Mouse (Mus musculus): ENCODE data around the gene Dnah6.

Gene Dnah6

DNA sequence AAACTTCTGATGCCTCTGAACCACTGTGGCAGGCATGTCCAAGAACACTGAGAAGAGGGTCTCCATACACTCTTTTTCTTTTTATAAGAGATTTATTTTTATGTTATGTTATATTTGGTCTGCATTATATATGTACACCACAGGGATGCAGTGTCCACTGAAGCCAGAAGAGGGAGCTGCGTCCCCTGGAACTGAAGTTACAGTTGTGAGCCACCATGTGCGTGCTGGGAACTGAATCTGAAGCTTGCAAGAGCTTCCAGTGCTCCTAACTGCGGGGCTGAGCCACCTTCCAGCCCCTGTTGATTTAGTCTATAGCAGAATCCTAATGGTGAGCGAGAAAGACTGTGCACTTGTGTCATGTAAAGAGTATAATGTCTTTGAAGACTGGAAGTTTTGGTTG is 78.7 kb downstream of the Dnah6 start:
- no peak for DNase-seq (ENCODE audit: low spot score)

DNA sequence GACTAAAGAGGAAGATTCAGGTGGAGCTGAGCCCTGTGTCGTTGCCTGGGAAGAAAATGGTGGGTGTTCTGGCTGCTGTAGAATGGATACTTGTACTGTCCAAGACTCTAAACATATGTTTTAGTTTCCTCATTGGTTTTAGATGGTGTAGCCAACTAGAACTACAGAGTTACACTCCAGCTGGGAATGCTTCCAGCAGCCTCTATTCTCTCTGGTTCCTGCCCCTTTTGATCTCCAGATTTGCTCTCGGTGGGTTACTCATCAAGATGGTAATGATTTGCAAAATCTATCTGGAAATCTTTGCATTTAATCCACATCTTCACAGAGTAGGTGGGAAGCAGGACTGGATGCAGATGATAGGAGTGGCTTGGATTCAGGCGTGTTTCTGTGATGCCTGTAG is 80.6 kb downstream of the Dnah6 start:
- no peak for DNase-seq (ENCODE audit: low spot score)

DNA sequence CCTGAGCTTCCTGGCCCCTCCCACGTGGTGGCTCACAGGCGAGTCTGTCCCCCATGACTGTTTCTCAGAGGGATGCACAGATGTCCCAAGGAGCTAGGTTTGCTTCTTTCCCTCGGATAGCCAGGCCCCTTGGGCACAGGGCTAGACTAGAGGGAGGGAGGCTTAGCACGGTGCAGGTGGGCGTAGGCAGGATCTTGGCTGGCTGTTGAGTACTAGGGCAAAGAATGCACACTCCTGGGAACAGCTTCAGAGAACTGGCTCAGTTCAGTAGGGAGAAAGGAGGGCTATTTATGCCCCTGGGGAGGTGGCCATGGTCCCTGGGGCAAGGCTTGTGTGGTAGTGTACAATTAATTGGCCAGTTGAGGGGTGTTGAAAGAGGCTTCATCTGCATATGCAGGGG is 88.7 kb downstream of the Dnah6 start:
- no peak for DNase-seq (ENCODE audit: low spot score)

DNA sequence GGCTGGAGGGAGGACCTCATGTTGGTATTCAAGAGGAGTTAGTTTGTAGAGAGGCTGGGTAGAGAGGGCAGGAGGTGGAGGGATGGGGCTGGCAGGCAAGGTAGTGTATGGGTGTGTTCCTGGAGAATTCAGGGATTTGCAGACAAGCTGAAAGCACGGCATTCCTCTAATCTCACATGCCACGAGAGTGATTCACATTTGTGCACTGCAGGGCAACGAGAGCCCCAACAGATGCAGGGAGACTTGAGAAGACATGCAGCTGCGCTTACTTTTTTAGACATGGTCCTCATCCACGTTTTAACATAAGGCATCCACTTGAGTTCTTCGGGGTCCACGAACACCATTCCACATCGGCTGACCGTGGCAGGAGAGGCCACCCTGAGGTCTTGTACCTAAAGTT is 93.9 kb downstream of the Dnah6 start:
- DNase-seq (ENCODE audit: low spot score), result no peak

DNA sequence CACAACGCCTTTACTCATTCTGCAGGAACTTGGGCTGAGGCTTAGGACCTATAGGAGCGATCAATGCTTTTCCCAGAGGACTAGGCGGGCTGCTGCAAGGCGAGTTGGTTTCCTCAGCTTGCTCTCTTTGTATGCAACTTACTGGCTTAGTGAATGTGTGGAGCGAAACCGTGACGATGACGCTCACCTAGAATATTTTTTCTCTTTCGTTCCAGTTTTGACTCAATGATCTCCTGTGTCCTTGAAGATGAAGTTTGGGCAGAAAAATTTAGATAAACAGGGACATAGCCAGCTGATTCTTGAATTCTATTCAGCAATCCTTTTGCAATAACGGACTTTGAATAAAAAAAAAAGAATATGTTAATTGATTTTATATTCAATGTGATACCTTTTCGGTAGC is 101.1 kb downstream of the Dnah6 start:
- no peak for DNase-seq (ENCODE audit: low spot score)

DNA sequence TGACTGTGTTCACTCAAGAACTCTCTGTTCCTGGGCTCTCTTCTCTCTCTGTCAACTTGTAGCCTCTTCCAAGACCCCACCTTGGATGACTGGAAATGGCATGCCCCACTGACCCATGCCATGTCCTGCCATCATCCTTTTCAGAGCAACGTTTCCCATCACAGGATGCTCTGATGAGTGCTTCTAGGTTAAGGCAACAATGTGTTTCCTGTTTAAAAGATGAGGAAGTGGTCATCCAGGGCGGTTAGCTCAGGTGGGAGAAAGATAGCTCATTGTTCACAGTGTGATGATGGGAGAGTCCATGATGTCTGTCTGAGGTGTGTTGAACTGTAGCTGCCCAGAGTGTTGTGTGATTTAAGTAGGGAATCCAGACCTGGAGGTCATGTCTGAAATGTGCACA is 107.6 kb downstream of the Dnah6 start:
- peak; percentile 1 for DNase-seq (ENCODE audit: low spot score)

DNA sequence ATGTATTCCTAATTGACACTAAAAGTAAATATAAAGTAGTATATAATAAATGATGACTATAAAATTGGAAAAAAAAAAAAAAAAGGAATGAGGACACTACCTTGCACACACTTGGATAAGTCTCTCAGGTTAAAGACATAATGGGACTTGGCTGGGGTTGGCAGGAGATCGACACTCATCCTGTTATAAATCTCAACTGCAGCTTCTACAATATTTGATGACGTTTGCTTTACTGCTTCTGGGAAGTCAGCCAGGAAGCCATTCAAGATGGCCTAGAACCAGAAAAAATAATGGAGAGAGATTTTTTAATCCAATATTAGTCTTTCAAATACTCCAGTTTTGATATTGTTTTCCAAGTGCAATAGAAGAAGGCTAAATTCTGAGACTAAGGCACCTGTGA is 108.1 kb downstream of the Dnah6 start:
- DNase-seq (ENCODE audit: low spot score), result no peak

DNA sequence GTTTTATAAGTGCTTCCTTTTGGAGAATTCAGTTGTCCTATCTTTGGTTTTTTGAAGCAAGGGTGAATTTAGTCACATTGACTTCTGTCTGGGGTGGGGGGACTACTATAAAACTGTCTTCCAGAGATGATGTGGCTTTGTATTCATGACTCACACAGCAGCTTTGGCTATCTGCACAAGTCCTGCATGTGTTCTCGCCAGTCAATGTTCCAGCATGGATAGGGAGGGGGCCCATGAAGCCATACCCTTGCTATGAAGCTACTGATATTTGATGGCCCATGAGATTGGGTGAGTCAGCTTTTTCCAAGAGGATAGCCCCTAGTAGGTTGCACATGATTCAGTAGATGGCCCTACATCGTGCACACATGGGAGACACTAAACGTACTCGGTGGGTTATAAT is 128.3 kb downstream of the Dnah6 start:
- DNase-seq (ENCODE audit: low spot score), result no peak

DNA sequence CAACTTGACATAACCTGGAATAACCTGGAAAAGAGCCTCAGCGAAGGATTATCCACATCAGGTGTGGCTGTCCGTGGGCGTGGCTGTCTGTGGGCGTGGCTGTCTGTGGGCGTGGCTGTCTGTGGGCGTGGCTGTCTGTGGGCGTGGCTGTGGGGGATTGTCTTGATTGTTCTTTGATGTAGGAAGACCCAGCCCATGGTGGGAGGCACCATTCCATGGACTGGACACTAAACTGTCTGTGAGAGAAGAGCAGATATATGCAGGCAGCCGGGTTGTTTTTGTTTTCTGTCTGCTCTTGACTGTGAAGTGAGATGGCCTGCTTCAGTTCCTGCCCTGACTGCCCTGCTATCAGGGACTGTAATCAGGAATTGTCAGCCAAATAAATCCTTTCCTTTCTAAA is 130.6 kb downstream of the Dnah6 start:
- DNase-seq (ENCODE audit: low spot score), result no peak

DNA sequence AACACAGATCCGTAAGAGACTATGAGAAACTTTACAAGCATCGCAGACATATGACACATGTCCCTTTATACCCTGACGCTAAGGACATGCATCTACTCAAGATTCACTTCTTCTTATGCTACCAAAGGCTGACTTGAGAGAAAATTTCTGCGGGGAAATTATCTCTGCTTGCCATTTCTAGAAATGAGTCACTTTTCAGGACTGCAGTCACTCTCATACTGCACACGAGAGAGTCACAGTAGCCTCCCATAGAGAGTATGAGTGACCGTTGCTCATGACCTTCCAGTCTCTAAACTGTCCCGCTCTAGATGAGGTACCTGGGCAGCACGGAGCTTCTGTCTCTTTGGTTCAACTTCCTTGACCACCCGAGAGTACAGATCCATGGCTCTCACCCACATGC is 138.9 kb downstream of the Dnah6 start:
- DNase-seq (ENCODE audit: low spot score), result no peak

DNA sequence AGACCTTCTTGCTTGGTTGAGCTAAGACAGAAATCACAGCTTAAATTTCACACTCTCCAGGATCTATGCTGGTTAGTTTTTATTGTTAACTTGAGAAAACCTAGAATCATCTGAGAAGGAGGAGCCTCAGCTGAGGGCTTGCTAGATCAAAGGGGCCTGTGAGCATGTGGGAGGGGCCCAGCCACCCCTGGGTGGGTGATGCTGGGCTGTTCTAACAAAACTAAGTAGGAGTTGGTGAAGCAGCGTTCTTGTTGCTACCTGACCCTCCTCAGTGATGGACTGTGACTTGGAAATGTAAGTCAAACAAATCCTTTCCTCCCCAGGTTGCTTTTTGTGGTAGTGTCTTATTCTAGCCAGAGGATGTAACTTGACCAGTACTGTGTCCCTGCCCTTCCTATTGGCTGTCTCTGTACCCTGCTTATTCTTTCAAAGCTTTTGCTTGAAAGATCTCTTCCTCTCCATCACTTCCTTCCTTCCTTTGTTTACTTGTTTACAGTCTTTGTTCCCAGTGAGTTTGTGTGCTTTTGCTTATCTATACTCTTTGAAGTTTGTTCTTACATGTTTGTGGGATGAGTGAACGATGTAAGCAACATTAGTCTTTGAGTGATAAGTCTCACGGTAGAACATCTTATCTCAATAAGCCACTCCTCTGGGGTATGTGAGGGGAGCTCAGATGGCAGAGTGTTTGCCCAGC is 149.2 kb downstream of the Dnah6 start:
- DNase-seq (ENCODE audit: low spot score), result no peak

DNA sequence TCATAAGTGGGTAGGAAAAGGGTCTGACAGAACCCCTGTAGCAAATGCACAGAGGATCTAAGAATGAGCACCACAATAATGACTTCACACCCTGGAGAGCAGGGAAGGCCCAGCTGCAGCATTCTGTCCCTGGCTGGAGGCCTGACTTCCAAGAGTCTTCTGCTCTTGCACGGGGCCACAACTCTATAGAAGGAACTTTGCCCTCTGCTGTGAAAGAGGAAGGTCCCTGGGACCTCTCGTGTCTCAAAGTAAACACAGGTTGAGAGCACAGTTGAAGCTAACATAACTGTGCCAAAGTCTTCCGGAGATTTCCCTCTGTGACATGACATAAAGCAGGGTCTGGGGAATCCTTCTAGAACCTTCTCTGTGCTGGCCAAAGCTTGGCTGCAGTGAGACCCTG is 150.2 kb downstream of the Dnah6 start:
- DNase-seq (ENCODE audit: low spot score), result no peak

DNA sequence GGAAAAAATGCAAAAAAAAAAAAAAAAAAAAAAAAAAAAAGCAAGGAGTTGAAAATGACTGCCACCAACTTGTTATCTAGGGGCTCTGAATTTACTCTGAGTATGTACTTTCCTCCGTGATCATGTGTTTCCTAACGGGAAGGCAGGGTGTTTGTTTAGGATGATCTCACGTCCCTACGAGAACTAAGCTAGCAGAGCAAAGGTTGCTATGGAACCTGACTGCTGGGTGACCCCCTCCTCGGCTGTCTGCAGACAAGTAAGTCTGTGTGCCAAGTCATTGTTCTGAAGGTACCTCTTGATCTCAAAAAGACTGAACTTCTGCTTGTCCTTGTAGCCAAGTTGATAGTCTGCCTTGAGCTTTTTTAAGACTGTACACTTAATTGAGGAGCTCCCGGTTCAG is 150.8 kb downstream of the Dnah6 start:
- peak; percentile 17 for DNase-seq (ENCODE audit: low spot score)

DNA sequence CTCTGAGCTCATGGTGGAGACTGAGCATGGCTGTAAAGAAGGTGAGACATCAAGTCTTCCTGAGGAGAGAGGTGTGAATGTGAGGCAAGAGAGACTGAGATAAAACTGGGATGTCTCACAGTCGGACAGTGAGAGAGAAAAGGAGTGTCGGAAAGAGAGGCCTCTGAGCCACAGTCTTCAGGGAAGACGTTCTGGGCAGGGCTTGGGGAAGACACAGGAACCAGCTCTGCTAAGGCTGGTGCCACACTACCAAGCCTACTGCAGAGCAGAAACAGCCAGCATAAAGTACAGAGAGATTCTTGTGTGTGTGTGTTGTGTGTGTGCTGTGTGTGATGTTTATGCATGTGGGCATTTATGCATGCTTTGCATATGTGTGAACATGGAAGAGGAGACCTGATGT is 156.9 kb downstream of the Dnah6 start:
- no peak for DNase-seq (ENCODE audit: low spot score)

DNA sequence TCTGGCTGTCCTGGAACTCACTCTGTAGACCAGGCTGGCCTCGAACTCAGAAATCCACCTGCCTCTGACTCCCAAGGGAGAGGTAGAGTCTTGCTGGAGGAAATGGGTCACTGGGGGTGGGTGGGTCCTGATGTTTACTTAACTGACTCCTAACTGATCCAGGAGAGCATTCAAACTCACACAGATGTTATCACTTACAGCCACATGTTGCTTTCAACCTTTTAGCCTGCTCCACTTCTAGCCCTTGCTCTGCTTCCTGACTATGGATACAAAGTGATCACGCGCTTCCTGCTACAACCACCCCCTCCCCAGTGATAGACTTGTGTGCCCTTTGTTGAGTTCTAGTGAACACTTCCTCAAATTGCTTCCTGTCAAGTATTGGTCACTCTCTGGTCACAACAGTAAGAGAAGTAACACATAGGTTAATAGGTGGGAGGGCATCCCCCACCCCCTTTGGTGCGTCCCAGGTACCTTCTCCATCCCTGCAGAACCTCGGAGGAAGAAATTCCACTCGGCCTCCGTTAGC is 161.8 kb downstream of the Dnah6 start:
- DNase-seq (ENCODE audit: low spot score), result no peak

DNA sequence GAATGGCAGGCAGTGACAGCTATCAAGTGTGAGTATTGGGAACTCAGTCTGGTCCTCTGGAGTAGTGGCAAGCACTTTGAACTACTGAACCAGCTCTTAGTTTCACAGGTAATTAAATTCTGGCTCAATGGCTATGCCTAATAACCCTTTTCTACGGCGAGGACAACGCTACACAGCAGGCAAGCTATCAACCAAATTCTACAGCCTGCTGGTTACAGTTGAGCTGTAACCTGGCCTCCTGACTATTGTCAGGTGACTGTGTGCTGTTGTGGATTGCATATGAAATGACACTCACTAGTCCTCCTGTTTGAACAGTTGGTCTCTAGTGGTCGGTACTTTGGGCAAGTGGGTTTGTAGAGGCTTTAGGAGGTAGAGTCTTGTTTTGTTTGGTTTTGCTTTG is 162.3 kb downstream of the Dnah6 start:
- no peak for DNase-seq (ENCODE audit: low spot score)

DNA sequence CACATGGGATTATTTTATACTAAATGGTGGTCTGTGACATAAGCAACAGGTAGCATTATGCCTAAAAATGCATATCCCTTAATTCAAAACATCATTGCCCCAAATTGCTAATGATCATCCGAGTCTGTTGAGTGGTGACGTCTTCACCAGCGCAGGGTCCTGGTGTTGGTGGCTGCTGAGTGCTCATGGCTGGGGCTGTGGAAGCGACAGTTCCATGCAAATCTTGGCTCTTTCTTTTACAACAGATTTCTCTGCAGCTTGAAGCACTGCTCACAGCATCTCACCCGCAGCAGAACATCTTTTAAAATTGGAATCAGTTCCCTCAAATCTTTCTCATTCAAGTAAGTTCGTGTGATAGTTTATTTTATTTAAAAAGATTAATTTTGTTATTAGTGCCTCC is 166.1 kb downstream of the Dnah6 start:
- no peak for DNase-seq (ENCODE audit: low spot score)

DNA sequence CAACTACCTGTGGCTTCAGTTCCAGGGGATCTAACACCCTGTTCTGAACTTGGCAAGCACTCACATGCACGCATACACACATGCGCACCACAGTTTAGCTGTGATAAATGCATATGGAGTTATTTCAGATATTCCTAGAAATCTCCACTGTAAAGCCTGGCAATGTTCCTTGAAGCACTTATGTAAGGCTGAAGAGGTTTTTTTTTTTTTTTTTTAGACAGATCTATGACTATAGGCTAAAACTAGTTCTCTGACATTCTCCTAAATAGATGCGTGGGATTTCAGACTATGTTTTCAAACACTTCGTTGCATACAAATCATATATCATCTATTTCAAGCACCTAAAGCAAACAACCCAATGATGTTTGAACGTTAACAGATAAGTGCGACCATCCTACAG is 166.6 kb downstream of the Dnah6 start:
- no peak for DNase-seq (ENCODE audit: low spot score)

DNA sequence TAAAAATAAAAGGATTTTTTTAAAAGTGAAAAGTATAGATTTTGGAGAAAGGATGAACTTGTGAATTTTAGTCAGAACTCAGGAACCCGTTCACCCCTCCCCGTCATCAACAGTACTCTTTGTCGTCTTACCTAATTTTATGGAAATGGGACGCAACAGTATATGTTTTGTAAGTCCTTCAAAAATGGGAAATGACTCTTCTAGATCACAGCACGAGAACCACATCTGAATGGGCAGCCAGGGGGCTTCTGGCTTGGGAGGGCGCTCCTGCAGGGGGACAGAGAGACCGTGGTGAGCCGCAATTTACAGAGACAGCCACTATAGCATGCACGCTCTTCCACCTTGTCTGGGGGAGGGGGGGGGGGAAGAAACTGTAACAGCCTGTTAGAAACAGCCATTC is 167.9 kb downstream of the Dnah6 start:
- DNase-seq (ENCODE audit: low spot score), result no peak

DNA sequence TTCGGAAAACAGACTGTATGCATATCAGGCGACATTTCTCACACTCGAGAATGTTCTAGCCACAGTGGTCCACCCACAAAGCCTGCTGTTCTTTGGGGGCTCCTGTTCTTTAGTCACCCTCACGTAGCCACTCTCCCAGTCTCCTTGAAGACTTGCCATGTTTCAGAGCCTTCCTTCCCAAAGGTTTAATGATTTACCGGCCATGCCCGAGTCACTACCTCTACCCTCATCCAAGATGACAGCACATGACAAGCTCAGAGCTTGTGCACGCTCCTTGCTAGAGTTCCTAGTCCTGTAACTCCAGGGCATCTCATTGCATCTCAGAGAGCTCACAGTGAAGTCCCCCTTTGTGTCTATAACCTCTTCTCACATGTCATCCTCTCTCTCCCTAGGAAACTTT is 174.2 kb downstream of the Dnah6 start:
- DNase-seq (ENCODE audit: low spot score), result no peak

DNA sequence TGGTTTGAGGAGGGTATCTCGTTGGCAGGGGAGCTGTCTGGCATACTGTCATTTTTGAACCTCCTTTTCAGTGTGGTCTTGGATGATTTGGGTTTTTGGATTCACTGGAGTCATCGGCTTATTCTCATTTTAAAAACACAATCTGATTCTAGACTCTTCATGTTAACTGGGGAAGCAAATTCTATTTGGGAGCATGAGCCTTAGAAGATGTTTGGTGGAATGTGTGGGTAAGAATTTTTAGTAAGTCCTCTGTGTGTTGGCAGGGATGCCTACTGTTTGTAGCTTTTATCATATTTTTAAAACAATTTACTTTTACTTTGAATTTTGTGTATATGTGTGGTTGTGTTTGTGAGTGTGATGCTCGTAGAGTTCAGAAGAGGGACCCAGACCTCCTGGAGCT is 175.5 kb downstream of the Dnah6 start:
- no peak for DNase-seq (ENCODE audit: low spot score)

DNA sequence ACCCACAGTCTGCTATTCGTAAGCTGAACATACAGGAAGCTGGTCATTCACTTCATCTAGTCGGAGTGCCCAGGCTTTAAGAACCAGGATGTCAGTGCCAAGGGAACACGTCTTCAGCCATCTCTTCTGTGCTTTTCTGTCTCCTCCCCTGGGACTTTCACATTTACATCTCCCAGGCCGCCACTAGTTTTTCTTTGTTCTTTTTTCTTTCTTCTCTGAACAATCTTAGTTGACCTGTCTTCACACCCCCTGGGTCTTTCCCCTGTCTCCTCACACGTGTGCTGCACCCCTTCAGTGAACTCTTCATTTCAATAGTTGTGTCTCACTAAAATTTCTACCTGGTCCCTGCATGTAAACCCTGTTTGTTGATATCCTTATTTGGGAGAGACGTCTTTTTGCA is 179.2 kb downstream of the Dnah6 start:
- DNase-seq (ENCODE audit: low spot score), result no peak

DNA sequence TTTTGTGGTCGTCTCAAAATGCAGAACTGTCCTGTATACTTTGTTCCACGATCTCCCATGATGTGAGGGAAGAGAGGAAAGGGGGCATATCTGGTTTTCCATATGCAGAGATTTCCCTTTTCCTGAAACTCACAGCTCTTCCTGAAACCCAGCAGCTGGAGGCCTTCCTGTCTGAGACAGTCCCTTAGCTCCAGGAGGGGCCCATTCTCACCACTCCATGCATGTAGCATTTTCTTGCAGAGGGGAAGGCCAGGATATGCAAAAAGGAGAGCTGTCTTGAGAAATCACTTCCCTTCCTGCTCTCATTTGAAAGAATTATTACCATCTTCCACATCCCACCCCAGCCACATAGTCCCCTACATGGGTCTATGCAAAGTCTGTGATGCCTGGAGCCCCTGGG is 183.2 kb downstream of the Dnah6 start:
- DNase-seq (ENCODE audit: low spot score), result no peak

DNA sequence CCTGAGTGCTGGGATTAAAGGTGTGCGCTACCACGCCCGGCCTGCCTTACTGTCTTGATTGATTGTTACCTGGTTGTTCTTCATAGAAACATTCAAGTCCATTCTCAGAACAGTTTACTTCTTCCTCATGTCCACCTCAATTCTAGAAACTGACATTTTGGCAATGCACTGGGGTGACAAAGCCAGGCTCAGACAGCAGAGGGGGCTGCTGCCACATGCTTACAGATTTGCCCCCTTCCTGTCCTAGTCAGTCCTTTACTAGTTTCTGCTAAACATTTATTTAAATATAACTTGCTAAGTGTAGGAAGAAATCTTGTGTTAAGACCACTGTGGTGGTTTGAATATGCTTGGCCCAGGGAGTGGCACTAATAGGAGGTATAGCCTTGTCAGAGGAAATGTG is 192.6 kb downstream of the Dnah6 start:
- no peak for DNase-seq (ENCODE audit: low spot score)

DNA sequence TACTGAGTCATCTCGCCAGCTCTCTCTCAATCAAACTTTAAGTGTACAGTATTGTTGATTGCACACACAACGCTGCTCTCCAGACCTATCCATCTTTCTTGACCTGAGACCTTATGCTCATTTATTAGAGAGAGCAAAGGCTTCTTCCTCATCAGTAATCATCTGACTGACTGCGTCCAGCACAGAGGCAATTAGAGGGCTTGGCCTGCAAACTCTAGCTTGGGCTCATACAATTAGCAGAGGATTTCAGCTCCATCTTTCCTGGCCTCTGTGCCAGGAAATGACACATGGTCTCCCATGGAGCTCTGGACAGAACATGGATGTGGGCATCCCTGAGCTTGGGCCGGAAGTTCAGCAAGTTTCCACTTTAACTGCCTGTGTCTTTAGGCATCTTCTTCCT is 193.6 kb downstream of the Dnah6 start:
- no peak for DNase-seq (ENCODE audit: low spot score)
